Mouse (Mus musculus) forebrain, embryonic 15.5 days (tissue): ENCODE results near the gene Usp39. TPM values are rescaled to one million over a fixed set of nuclear protein-coding genes. Genes with fewer than 3 reads are reported as not detected.

Source experiments
- ATAC-seq: fragments of 200-750 bp; cut with Nextera tagmentation; replicated peaks from 2 replicates; pipeline ENCODE4 v1.8.0; 2017; ENCODE audit warnings: mild to moderate bottlenecking, moderate TSS enrichment, moderate library complexity
- H3K27ac ChIP-seq: fragments of 300-500 bp; sonication (generic); replicated peaks from 2 replicates; pipeline ENCODE4 v1.5.1; 2015; ENCODE audit warnings: mild to moderate bottlenecking, inconsistent platforms
- H3K27me3 ChIP-seq: fragments of 300-500 bp; sonication (generic); 2 replicates; pipeline ENCODE4 v1.6.1; 2015; ENCODE audit warnings: inconsistent platforms
- H3K36me3 ChIP-seq: fragments of 300-500 bp; sonication (generic); 2 replicates; pipeline ENCODE4 v1.6.1; 2015; ENCODE audit warnings: mild to moderate bottlenecking, inconsistent platforms
- H3K4me1 ChIP-seq: fragments of 300-500 bp; sonication (generic); 2 replicates; pipeline ENCODE4 v1.6.1; 2015; ENCODE audit warnings: inconsistent platforms
- H3K4me2 ChIP-seq: fragments of 300-500 bp; sonication (generic); replicated peaks from 2 replicates; pipeline ENCODE4 v1.6.1; 2015; ENCODE audit warnings: mild to moderate bottlenecking, inconsistent platforms
- H3K4me3 ChIP-seq: fragments of 300-500 bp; sonication (generic); 2 replicates; pipeline ENCODE4 v1.5.1; 2015; ENCODE audit warnings: mild to moderate bottlenecking, inconsistent platforms
- H3K9ac ChIP-seq: fragments of 300-500 bp; sonication (generic); replicated peaks from 2 replicates; pipeline ENCODE4 v1.6.1; 2015; ENCODE audit warnings: mild to moderate bottlenecking, inconsistent platforms
- H3K9me3 ChIP-seq: fragments of 300-500 bp; sonication (generic); 2 replicates; pipeline ENCODE4 v1.6.1; 2016; ENCODE audit warnings: inconsistent platforms
- WGBS: fragments of 180-500 bp; shearing (Covaris S2); methylation state at CpG from one replicate; pipeline ENCODE4 v1.1.7; 2015; ENCODE audit warnings: mixed read lengths; 5-methylcytosine and 5-hydroxymethylcytosine counted together
- polyA plus RNA-seq: library from polyadenylated mRNA; unstranded; fragments of >200 nt; fragmentation: Nextera tagmentation; extraction: Ambion mirVana; gene quantifications from 2 replicates; pipeline ENCODE4 v1.2.1, GENCODE M21; 2015

Gene Usp39
- polyA plus RNA-seq, 1 experiment from 2014 or later: 53.4 TPM

DNA sequence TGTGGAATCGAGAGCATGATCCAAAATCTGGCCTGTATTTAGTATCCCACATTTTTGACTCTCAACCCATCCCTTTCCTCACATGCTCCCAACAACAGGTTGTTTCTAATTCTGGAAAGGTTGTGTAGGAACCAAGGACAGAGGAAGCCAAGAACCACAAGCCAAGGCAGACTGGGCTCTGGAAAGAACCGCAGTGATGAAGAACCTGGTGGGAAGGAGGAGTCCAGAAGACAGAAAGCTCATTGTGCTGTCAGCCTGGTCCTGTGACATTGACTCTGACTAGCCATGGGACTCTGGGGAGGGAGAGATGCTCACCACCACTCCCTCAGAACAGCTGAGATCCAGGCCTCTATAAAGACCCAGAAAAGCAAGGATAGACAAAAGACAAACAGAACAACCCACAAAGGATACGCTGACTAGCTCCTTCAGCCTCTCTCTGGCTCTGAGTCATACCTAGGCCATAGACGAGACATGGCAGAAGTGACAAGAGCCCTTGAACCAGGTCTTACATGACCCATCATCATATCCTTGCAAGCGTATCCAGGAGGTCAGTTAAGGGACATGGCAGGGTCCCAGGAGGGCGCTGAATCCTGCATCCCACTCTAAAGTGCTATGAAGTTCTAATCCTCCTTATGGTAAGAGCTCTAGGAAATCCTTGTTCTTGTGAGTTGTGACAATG lies 38.3 kb upstream of the Usp39 start:
- Histone ChIP-seq H3K36me3 (no peaks in the 10 kb centered on the region), H3K9ac (no peak overlapping the region), H3K27ac (no peak overlapping the region), H3K4me1 (peaks cover 7% of the 10 kb centered on the region), H3K4me2 (no peak overlapping the region), H3K4me3 (no peak overlapping the region), H3K27me3 (peaks cover 22% of the 10 kb centered on the region; the same call in 1 of the 2 replicates), H3K9me3 (no peaks in the 10 kb centered on the region)
- ATAC-seq: no peak
- WGBS: 83% methylated on average over 6 of the region's 6 CpGs

DNA sequence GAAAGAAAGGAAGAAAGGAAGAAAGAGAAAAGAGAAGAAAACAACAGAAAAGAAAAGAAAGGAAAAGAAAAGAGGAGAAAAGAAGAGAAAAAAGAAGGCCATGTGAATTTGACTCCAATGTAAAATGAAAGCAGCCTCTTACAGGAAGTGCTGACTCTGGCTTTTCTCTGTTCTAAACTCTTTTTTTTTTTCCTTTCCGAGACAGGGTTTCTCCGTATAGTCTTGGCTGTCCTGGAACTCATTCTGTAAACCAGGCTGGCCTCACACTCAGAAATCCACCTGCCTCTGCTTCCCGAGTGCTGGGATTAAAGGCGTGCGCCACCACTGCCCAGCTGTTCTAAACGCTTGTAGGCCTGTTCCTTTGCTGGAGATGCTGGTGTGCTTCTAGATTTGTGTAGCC lies 37.5 kb upstream of the Usp39 start:
- Histone ChIP-seq H3K4me3 (no peak overlapping the region), H3K27ac (no peak overlapping the region), H3K9me3 (no peaks in the 10 kb centered on the region), H3K36me3 (no peaks in the 10 kb centered on the region), H3K4me2 (no peak overlapping the region), H3K27me3 (peaks cover 22% of the 10 kb centered on the region; the same call in 1 of the 2 replicates), H3K4me1 (peaks cover 7% of the 10 kb centered on the region), H3K9ac (no peak overlapping the region)
- ATAC-seq: no peak
- WGBS: 84% methylated on average over 6 of the region's 6 CpGs

DNA sequence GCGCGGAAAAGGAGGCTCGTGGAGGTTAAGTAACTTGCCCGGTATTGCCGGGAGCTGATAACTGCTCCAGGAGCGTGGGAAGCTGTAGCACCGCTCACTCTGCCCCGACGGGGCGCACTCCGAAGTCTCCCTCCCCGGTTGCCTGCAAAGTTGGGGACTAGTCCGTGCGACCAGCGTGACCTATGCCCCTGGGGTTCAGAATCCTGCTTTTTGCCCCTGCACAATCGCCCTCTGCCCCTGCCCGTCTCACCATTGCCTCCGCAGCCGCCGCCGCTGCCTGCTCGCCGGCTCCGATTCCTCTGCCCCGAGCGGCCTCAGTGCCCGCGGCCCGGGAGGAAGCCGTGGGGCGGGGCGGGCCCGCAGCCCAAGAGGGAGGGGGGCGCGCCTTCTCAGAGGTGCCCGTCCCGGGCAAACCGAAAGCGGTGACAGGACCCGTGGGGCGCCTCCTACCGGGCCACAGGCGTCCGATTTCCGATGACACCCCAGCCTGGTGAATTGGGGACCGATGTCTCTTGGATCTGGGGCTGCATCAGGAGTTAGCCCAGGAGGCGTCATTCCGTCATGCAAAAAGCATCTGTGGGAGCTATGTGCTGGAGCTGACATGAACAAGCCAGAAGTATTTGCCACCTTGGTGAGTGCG lies 35.3 kb upstream of the Usp39 start, which contains the start of gene Vamp5:
Gene Vamp5, minus strand, starts transcription at position 338 of the 640 bp plus-strand sequence.
- Histone ChIP-seq H3K4me1 (peaks cover 7% of the 10 kb centered on the region), H3K27me3 (peaks cover 22% of the 10 kb centered on the region; the same call in 1 of the 2 replicates), H3K27ac (no peak within 1 kb of the TSS), H3K9me3 (no peaks in the 10 kb centered on the region), H3K9ac (peak within 1 kb of the TSS; percentile 40), H3K36me3 (no peaks in the 10 kb centered on the region), H3K4me2 (peak within 1 kb of the TSS; percentile 60), H3K4me3 (peak within 1 kb of the TSS; percentile 40)
- peak; percentile 64; the same call in 1 of the 2 replicates for ATAC-seq
- 2% methylated on average over 47 of the region's 49 CpGs for WGBS

DNA sequence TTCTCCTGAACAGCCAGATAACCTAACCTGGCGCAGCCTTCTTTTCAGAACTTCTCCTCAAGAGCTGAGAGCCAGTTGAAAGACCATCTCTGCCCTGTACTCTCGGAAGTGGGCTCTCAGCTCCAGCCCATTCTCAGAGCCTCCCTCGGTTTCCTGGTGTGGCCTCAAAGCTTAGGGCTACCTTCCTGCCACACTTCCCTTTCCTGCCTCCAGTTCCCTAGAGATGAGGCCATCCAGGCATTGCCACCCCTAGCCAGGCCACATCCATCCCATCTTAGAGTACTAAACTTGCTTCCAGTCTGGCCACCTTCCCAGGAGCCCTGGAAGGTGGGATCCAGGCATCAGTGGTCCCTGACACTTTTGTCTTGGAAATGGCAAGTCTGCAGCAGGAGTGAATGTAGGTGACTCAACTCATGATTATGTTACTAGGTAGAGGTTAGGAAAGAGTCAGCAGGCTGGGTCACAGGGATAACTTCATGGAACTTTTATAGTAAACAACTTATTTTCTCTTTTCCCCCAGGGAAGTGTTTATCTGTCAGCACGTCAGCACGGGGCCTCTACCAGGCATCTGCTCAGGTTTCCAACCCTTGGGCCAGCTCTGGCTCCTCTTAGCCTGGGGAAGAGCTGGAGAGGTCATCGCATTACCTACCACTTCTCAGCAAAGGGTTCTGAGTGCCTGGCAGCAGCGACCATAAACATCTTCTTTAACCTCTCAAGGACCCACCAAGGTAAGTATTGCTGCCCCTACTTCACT lies 34.6 kb upstream of the Usp39 start:
- ATAC-seq: no peak
- Histone ChIP-seq H3K9ac (no peak overlapping the region), H3K27me3 (peaks cover 22% of the 10 kb centered on the region; the same call in 1 of the 2 replicates), H3K4me2 (peak overlapping the region; percentile 60), H3K9me3 (no peaks in the 10 kb centered on the region), H3K36me3 (no peaks in the 10 kb centered on the region), H3K27ac (no peak overlapping the region), H3K4me3 (peak overlapping the region; percentile 40; the same call in 1 of the 2 replicates), H3K4me1 (peaks cover 7% of the 10 kb centered on the region)
- WGBS: 42% methylated on average over 7 of the region's 7 CpGs

DNA sequence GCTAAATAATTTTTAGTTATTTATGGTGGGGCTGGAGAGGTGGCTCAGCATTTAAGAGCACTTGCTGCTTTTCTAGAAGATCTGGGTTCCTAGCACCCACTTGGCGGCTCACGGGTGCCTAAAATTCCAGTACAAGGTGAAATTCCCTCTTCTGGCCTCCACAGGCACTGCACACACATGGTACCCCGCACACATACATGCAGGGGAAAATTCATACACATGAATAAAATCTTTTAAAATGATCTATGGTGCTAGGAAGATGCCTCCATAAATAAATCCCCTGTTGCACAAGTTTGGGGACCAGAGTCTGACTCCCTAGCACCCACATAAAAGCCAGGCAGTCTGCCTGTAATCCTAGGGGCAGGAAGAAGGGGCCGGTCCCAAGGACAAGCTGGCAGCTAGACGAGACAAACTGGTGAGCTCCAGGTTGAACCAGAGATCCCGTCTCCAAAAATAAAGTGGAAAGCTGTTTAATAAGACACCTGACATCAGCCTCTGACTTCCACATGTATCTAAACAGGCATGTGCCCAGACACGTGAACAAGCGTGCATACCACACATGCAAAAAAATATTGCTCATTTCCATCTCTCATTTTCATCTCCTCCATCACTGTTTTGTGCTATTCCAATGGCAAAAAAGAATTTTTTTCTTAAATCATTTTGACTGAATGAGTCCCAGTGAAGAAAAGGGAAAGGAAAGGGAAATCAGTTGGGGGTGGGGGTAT lies 33.7 kb upstream of the Usp39 start:
- H3K4me3 ChIP-seq: no peak overlapping the region
- ATAC-seq: no peak
- no peaks in the 10 kb centered on the region for H3K36me3 ChIP-seq
- H3K9me3 ChIP-seq: no peaks in the 10 kb centered on the region
- H3K9ac ChIP-seq: no peak overlapping the region
- WGBS: 87% methylated on average over 8 of the region's 8 CpGs
- H3K27ac ChIP-seq: no peak overlapping the region
- no peak overlapping the region for H3K4me2 ChIP-seq
- peaks cover 22% of the 10 kb centered on the region; the same call in 1 of the 2 replicates for H3K27me3 ChIP-seq
- H3K4me1 ChIP-seq: peaks cover 7% of the 10 kb centered on the region

DNA sequence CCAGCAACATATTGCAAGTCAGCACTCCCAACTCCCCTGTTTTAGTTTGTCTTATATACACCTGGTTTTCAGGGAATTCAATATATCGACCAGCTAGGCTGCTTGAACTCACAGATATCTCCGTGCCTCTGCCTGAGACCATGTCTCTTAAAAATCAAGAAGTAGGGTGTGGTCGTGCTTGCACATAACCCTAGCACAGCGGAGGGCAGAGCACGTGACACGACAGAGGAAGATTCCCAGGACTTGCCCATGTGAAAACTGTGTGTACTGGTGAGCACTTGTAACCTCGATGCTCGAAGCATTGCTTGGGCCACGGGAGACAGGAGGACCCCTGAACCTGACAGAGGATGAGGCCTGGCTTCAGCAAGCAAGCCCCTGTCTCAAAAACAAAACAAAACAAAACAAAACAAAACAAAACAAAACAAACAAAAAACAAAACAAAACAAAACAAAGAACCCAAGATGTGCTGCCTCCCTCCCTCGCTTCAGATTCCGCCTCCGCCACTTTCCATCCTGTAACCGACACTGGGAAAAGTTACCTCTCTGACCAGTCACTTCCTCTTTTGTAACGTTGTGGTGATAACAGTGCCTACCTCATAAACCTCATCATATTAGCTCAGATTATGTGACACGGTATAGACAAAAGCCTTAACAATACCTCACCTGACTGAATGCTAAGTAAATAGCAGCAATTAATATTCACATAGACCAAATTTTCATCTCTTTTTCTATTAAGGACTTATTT lies 30.0 kb upstream of the Usp39 start:
- Histone ChIP-seq H3K9me3 (no peaks in the 10 kb centered on the region), H3K4me2 (no peak overlapping the region), H3K27me3 (peaks cover 9% of the 10 kb centered on the region; the same call in 1 of the 2 replicates), H3K4me1 (peaks cover 1% of the 10 kb centered on the region), H3K4me3 (no peak overlapping the region), H3K36me3 (no peaks in the 10 kb centered on the region), H3K27ac (no peak overlapping the region), H3K9ac (no peak overlapping the region)
- WGBS: 84% methylated on average over 15 of the region's 15 CpGs
- no peak for ATAC-seq

DNA sequence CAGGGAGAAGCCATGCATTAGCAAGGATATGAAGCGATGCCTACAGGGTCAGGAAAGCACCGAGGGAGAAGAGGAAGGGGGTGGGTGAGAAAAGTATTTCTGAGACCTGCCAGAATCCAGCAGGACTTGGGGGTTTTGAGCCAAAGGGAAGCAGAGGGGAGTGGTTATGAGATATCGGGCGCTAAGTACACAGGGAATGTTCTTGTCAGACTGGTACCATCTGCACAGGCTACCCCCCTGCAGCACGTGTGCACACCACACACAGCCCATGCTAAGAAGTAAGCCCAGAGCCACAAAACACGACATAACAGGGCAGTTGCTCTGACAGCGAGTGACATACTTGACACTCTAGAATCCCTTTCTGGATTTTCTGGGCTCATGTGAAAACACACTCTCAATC lies 29.2 kb upstream of the Usp39 start:
- no peak for ATAC-seq
- no peaks in the 10 kb centered on the region for H3K9me3 ChIP-seq
- WGBS: 78% methylated on average over 7 of the region's 7 CpGs
- H3K4me1 ChIP-seq: no peaks in the 10 kb centered on the region
- no peak overlapping the region for H3K4me2 ChIP-seq
- H3K27me3 ChIP-seq: peaks cover 1% of the 10 kb centered on the region; the same call in 1 of the 2 replicates
- H3K36me3 ChIP-seq: no peaks in the 10 kb centered on the region
- H3K9ac ChIP-seq: no peak overlapping the region
- H3K4me3 ChIP-seq: no peak overlapping the region
- no peak overlapping the region for H3K27ac ChIP-seq

DNA sequence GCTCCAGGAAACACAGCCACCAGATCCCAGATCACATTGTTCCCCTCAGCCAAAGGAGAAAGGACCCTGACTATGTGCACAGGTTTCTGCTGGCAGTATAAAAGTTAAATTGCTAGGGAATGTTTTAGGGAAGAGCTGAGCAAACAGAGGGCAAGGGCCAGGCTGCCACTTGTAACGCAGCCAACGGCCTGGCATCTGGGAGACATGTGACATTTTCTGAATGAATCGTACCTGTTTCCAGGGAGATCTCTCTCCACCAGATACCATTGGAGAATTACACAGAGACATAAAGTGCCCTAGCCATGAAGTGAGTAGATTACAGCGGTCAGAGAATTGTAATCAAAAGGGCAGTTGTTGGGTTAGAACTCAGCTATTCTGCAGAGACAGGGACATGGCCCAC lies 28.2 kb upstream of the Usp39 start:
- Histone ChIP-seq H3K27ac (no peak overlapping the region), H3K36me3 (no peaks in the 10 kb centered on the region), H3K4me2 (no peak overlapping the region), H3K9ac (no peak overlapping the region), H3K4me1 (no peaks in the 10 kb centered on the region), H3K27me3 (no peaks in the 10 kb centered on the region), H3K4me3 (no peak overlapping the region), H3K9me3 (no peaks in the 10 kb centered on the region)
- WGBS: 93% methylated on average over 4 of the region's 4 CpGs
- ATAC-seq: no peak

DNA sequence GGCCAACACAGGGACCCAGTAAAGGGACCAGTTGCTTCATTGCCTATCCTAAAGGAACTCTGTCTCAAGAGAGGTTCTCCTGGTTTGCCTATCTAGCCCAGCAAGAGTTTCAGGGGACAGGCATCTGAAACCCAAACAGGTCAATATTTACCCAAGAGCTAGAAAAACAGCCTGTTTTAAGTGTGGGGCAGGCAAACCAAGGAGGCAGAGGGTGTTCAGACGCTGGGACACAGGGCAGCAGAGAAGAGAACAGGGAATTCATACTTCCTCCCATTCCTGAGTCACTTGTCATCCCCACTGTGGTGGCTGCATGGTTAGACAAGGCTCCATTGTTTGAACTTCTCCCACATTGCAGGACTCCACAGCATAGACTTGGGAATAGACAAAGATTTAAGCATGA lies 26.6 kb upstream of the Usp39 start:
- H3K36me3 ChIP-seq: no peaks in the 10 kb centered on the region
- no peaks in the 10 kb centered on the region for H3K27me3 ChIP-seq
- H3K4me1 ChIP-seq: no peaks in the 10 kb centered on the region
- WGBS: 29% methylated on average over 1 of the region's 1 CpGs
- H3K9me3 ChIP-seq: no peaks in the 10 kb centered on the region
- no peak overlapping the region for H3K4me2 ChIP-seq
- H3K27ac ChIP-seq: no peak overlapping the region
- ATAC-seq: no peak
- no peak overlapping the region for H3K4me3 ChIP-seq
- no peak overlapping the region for H3K9ac ChIP-seq

DNA sequence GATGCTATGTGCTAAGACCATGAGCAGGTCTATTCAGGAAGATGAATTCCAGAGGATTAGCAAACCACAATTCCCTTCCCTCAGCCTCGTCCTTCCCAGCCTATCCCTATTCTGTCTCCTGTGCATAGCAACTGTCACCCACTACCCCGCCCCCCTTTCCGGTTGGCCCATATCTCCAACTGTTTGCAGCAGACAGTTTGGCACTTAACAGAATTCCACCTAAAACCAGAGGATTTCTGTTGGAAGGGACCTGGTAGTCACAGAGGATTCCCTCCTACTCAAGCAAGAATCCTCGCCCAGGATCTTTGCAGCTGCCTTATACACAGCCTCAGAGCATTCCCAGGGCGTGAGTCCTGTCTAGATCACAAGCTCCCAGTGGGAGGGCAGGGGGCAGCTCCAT lies 26.2 kb upstream of the Usp39 start:
- H3K27me3 ChIP-seq: no peaks in the 10 kb centered on the region
- H3K4me2 ChIP-seq: no peak overlapping the region
- H3K36me3 ChIP-seq: no peaks in the 10 kb centered on the region
- H3K4me1 ChIP-seq: no peaks in the 10 kb centered on the region
- no peaks in the 10 kb centered on the region for H3K9me3 ChIP-seq
- 48% methylated on average over 5 of the region's 5 CpGs for WGBS
- no peak for ATAC-seq
- H3K4me3 ChIP-seq: no peak overlapping the region
- no peak overlapping the region for H3K9ac ChIP-seq
- H3K27ac ChIP-seq: no peak overlapping the region

DNA sequence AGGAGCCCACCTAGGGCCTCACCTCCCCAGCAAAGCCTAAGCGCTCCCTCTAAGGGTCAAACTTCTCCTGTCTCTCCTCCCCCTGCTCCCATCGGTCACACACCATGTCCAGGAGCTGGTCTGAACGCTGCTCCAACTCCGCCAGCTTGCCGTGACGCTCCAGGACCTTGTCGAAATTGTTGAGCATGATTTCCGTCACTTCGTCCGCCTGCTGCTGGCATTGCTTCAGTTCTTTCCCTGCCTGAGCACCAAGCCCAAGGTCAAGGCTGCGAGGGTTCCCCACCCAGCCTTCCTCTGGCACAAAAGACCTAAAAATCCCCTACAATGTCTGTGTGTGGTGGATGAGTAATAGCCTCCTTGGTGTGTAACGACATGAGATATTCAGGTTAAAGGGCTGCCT lies 25.1 kb upstream of the Usp39 start:
- WGBS: 80% methylated on average over 12 of the region's 12 CpGs
- no peaks in the 10 kb centered on the region for H3K9me3 ChIP-seq
- H3K27ac ChIP-seq: no peak overlapping the region
- H3K4me2 ChIP-seq: no peak overlapping the region
- H3K27me3 ChIP-seq: no peaks in the 10 kb centered on the region
- ATAC-seq: no peak
- H3K9ac ChIP-seq: no peak overlapping the region
- H3K4me3 ChIP-seq: no peak overlapping the region
- H3K36me3 ChIP-seq: no peaks in the 10 kb centered on the region
- no peaks in the 10 kb centered on the region for H3K4me1 ChIP-seq
